Mouse (Mus musculus) gastrocnemius, adult 18-20 months (tissue): ENCODE results near the gene Clmn. TPM values are rescaled to one million over a fixed set of nuclear protein-coding genes. Genes with fewer than 3 reads are reported as not detected.

Experiments
- DNase-seq: peaks from one replicate; pipeline ENCODE4 v3.0.0; 2021; ENCODE audit warnings: low spot score
- total RNA-seq, 2 experiments: library from RNA; stranded (reverse); gene quantifications; 2 replicates each; pipeline ENCODE4 v1.2.3; 2021

Gene Clmn
- total RNA-seq, 2 experiments from 2014 or later = 1.6 to 2.4 TPM

DNA sequence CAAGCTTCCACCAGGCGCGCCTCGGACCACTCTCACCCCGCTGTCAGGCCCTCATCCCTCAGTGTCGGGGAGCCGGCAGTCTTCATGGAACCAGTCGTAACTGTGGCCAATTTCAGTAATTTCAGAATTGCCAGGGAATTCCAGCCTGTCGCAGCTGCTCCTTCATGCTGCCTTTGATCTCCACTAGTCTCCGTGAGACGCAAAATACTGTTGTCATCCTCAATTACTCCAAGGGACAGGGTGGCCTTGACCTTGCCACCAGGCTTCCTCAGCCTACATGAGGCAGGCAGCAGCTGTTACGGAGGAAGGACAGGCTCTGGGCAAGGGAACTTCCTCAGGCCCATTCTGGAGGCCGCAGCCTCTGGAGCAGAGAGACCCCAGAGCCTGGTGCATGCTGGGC lies 15.5 kb upstream of the Clmn start:
- no peak for DNase-seq

DNA sequence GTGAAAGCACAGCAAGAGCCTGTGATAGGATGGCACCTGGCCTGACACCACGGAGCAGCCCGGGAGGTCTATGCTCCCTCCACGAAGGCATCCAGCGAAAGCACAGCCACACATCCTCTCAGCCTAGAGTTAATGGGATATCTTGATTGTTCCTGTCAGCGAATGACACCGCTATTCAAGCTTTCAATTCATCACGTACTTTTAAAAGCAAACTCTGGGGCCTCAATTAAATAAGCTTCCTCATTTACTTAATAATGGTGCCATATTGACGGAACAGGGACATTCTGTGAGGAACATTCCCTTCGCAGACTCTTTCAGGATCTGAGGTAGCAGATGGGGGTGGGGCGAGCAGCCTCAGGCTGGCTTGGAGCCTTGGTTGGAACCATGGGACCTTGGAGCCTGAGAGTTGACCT lies 14.7 kb upstream of the Clmn start:
- DNase-seq = no peak

DNA sequence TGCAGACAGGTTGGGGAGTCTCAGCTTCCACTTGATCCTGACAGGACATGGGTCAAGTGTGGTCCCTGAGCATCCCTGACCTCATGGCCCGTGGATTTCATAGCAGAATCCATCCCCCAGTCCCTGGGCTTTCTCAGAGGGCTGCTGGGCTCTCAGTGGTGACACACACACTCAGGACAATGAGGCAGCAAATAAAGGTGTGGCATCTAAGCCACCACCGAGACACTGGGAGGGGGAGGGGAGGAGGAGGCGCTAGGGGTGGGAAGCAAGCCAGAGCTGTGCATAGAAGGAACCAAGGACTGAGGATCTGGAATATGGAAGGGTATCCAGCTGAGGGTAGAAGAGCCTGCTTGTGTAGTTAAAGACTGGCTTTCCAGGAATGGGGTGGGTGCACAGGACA lies 11.2 kb upstream of the Clmn start:
- no peak for DNase-seq

DNA sequence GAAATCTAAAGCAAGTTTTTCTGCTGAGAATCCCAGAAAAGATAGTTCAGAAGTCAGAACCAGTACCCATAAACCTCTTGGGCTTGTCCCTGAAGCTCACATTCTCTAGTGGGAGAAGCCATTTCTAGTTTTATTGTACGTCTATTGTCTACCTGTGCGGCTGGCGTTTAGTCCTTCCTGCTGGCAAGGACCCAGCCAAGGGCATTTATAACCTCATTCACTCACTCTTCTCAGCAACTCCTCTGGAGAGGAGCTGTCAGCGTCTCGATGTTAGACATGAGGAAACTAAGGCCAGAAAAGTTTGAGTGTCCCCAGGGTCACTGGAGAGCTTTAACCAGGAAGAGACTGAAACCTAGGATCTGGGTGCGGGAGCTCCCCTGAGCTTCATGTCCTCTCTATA lies 7.1 kb upstream of the Clmn start:
- DNase-seq = no peak

DNA sequence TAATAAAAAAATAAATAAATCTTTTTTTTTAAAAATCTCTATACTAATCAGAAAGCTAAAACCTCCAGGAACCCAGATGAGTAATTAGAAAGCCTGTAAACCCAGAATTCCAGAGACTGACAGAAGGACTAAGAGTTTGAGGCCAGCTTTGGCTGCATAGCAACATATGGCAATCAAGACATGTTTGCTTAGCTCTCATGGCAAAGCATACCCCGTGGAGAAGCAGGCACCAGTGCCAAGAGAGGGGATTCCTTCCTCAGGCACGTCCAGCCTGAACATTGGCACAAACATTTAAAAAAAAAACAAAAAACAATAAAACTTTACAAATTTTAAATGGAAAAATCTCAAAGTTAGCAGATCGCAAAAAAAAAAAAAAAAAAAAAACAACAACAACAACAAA lies 4.9 kb upstream of the Clmn start:
- DNase-seq = no peak

DNA sequence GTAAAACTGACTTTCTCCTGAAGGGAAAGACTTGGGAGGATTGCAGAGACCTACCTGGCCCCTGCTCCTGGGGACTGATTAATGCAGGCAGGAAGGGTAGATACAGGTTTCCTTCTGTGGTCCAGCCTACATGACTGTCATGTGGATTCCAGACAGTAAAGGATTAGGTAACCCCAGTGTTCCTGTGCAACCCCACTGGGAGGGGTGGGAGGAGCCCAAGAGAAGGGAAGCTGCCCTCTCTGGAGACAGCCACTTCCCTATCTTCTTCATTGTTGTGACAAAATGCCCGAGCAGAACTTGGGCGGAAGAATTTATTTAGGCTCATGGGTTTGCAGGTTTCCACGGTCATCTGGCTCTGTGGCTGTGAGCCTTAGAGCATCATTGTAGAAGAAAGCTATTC lies 3.6 kb upstream of the Clmn start:
- DNase-seq = no peak

DNA sequence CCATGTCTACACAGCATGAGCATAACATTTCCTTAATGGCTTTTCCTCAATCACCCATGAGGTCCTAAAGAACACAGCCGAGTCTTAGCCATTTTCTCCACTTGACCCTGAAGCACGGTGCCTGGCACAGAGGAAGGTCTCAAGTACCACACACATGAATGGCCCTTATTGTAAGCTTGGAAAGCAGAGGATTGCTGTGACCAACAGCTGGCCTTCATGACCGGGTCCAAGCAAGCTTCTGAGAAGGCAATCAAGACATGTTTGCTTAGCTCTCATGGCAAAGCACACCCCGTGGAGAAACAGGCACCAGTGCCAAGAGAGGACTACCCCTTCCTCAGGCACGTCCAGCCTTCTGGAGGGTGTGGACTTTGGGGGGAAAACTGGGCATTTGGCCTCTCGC lies 3.0 kb upstream of the Clmn start:
- DNase-seq = no peak

DNA sequence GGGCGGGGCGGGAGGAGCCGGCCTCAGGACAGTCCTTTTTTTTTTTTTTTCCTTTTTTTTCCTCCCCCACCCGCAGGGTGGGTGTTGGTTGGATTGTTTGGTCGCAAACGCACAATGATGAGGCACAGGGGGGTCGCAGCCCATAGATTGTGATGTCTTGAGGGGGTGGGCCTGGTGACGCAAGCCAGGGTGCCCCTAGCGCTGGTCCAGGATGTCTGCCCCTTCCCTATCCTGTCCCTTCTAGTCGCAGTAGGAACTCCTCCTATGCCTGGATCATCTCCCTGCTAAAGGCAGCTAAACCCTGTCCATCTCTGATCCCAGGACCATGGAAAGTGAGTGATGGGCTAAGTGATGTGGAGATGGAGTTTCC lies 275 bp upstream of the Clmn start:
- no peak for DNase-seq

DNA sequence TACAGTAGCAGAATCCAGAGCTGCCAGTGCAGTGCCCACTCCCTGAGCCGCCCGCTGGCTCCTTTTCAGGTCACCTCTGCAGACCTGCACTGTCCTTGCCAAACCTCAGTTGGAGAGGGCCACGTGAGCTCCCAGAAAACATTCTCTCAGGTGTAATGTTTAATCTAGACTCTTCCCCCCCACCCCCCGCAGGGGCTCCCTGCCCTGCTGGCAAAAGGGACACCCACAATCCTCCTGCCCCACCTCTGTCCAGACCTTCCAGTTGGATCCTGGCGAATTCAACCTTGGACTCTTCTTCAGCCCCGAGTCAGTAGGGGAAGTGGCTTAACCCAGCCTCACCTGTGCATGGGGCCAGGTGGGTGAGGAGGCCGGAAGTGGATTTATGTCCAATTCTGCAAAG lies 1.2 kb downstream of the Clmn start:
- DNase-seq = no peak

DNA sequence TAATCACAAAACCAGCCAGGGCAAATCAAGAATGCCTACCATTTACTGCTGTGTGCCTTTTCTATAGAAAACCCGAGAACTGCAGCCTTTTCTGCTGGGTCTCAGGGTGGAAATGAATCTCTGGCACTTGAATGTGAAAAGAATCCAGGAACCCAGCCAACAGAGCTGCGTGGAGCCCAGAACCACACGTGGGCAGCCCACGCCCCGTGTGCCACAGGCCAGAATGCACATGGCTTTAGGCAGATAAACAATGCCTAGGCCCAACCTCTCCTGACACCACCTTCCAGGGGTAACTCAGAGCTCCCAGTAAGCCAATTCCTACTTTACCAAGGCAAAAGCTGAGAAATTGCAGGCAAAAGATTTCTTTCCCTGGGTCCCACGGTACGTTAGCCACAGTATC lies 5.7 kb downstream of the Clmn start:
- no peak for DNase-seq

DNA sequence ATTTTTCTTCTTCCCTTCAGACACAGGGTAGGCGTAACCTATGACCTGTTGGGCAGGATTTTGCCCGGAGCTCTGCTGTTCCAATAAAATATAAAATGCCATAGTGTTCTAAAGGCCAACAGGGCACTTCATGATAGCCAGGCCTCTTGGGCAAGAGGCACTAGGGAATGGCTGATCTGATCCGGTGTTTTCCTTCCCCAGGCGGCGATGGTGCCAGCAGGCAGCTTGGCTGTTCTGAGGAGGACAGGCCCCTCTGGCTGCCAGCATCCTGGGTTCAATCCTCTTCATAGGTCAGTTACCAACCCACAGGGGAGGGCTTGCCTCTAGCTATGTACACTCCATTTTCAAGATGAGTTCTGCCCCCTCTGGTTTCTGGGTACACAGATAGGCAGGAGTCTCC lies 6.1 kb downstream of the Clmn start:
- no peak for DNase-seq

DNA sequence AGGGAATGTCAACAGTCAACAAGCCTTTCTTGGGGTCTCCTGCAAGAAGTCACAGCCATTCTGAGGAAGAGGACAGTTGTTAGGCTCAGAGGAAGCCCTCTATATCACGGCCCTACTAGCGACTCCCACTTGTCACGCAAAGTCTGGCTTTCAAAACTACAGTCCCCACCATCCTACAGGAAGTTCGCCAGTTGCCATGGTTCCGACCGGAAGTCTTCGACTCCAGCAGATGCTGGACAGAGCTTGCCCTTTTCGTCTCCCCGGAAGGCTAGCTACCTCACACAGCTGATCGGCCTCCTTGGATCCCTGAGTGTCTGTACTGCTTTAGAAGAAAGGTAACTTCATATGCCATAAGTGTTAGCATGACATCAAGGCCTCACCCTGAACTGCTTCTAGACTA lies 7.3 kb downstream of the Clmn start:
- no peak for DNase-seq

DNA sequence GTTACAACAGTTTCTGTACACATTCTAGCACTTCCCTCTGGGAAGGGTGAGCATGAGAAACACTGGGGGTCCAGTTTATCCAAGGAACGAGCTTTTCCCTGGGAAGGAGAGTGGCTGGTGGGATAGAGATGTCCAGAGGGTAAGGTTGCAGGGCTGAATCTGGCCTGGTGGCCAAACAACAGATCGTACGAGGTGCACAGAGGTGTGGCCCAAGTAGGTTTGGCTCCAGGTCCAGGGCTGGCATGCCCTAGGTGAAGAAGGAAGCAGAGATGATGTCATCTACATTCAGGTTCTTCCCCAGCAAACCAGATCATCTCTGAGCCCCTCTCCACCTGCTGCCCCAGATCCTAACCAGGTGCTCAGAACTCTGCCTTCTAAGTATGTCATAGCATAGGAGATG lies 8.3 kb downstream of the Clmn start:
- DNase-seq = no peak

DNA sequence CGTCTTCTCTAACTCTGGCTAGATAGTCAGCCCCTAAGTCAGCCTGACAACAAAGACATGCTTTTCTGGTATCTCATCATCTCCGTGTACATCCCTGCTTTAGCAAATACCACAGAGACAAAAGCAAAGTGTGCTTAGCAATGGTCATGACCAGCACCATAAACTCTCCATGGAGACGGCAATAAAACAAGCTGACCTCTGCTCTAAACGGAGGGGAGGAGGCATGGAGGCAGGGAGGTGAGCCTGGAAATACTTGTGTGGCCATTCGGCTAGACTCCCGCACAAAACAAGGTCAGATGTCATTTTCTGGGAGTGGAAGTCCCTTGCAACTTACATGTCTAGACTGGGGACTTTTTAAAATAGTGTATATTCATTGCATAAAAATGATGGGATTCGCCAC lies 9.3 kb downstream of the Clmn start:
- DNase-seq = no peak

DNA sequence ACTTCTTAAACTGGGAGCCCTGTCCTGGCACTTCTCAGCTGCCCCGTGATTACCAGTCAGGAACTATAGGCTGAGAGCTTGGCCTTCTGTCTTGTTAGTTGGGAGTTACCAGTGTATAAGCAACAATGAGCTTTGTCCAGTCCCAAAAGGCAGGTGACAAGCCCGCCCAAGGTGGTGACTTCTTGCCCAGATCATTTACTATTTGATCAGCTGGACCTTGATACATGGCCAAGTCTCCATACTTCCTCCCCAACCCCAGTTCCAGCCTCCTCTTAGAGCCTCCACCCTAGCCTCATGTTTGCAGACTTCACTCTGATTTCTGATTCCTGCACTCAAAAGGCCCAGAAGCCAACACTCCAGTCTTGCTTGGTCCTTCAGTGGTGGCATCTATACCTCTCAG lies 10.1 kb downstream of the Clmn start:
- DNase-seq = no peak

DNA sequence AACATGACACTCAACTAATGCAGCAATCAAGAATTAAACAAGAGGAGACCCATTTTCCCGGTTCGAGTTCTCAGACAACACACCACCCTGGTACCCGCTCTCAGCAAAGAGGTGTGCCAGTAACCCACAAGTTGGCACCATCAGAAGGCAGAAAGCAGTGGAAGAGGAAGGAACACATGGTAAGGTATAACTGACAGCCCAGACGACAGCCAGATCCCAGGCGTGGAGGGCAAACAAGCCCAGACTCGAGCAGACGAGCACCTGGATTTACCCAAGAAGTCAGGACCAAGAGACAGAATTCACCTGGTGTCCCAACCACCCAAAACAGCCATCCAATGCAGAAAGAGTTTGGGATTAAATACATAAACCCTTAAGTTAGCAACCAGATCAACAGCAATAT lies 11.5 kb downstream of the Clmn start:
- DNase-seq = no peak

DNA sequence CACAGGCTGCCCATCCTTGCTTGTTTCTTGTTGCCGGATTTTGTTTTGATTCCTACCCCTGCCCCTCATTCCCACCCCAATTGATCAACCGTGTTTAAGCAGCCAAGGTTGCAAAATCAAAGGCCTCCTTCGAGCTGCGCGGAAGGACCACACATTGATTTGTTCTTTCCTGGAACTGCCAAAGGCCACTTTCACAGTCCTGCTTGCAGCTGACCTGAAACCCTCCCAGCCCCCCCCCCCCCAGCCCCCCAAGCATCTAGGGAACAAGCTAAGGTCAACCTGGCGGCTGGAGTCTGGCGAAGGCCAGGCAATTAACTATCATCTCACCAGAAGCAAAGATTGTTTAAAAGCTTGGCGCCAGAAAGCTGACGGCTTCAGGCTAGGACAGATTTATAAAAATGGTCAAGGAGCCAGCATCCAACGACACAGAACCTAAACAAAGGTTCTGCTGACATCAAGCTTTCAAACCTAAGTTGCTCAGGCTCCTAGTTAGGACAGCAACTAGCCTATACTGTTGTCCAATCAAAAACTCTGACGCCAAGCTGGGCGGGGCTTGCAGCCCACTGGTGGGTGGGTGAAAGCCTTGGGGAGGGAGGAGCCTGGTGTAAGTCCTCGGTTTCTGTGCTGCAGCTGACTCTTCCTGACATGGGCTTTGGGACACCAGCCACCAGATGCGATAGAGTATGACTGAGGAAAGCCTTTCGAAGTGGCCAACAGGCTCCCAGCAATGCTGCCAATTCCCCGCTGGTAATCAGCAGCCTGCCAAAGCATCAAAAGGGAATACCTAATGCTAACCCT lies 13.0 kb downstream of the Clmn start:
- DNase-seq = peak; percentile 47

DNA sequence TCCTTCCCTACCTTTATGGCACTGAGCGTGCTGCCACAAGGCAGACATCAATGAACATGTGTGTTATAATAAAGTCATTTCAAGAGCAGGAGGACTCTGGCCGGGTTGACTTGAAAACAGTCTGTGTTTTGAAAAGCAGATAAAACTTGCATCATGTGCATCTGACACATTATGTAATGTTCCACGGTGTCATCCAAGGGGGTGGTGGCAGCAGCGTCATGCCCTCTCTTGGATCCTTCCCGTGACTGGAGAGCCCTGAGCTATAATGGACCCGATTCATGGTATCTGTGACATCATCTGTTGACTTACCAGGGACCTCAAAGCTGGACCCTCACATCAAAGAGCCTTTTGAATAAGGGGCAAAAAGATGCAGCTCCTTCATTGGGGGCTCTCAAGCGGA lies 14.8 kb downstream of the Clmn start:
- DNase-seq = no peak

DNA sequence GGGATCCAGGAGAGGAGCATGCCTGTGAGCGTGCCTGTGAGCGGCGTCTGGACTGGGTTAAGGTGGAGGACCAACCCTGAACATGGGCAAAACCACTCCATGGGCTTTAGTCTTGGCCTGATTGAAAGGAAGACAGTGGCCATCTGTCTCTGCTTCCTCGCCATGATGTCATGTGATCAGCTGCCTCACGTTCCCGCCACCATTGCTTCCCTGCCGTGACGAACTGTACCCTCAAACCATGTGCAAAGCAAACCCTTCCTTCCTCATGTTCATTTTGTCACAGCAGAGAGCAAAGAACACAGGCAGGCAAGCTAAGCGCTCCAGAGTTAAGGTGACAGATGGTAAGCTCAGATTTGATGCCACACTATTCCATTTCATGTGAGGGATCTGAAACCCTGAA lies 16.2 kb downstream of the Clmn start:
- no peak for DNase-seq

DNA sequence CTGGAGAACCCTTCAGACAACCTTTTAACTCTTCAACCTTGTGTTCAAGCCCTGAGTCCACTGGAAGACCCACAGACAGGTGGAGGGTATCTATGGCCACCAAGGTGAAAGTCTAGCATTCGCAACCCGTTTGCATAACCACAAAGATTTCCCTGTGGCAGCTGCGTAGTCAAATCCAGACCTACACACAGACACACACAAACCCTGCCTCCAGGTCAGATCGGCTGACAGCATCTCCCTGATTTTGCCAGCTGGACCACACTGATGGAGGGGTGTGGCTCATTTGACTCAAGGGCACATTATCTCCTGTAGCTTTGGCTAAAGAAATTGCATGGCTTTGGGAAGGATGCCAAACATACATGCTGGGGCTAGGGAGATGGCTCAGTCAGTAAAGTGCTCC lies 17.6 kb downstream of the Clmn start:
- DNase-seq = no peak

DNA sequence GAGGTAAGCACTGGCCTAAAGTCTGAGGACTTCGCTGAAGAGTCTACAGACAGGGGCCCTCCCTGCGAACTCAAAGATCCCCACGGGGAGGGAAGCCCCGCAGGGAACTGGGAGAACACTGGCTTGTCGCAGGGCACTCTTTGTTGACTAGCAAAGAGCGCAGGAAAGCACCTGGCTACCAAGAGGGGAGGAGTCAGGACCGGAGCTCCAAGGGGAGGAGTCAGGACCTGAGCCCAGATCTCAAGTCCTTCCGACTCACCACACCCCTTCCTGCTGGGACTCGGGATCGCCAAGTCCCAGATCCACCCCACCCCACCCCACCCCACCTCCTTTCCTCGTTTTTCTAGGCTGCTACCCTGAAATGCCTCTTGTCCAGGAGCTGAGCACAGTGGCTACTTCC lies 19.2 kb downstream of the Clmn start:
- DNase-seq = peak; percentile 34

DNA sequence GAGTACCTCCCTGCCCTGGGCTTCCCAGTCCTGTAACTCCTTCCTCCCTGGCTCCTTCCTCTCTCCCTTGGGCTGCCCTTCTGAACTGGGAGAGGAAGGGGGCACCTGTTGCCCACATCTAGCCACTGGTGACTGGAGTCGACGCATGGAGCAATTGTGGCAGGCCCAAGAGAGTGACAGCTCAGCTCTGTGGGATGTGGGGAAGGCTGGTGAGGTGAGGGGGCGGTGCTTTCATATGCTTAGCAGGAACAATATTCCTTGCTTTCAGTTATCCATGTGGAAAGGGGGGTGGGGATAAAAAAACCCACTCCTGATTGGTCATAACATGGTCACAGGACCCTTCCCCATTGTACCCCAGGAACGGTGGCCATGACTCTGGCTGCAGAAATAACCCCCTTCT lies 19.9 kb downstream of the Clmn start:
- no peak for DNase-seq

DNA sequence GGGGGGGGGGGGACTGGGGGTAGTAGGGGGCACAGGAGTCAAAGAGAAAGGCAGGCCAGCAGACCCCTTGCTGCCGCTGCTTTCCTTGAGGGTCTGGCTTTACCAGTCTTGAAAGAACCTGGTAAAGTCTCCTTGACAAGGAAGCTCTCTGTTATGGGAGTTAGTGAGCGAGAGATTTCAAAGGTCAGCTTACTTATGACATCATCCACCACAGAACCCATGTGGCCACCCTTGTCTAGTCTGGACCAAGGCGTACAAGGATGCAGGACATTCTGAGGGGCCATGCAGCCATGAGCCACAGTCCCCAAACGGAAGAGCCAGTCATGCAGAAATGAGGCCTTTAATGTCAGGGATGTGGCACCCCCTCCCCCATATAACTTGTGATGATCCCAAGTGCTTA lies 20.6 kb downstream of the Clmn start:
- no peak for DNase-seq

DNA sequence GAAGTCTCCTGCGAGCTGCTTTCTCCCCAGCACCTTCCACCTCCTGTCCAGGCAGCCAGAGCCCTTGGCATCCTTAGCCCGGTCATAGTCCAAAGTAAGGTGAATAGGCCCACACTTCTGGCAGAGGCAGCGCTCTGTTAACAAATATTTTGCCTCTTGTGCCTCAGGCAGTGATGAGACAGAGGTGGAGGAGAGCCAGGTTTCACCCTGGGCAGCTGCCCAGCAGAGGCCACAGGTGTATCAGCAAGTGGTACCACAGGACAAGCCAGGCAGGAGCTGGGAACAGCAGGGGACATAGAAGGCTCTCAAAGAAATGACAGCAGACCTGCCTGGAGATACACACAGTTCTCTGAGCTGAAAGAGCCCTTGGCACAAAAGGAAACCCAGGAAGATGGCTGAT lies 23.6 kb downstream of the Clmn start:
- DNase-seq = no peak
